In genomic region chr9:69456406-69457075, GRCm38 (mm10) we compare ENCODE assay signal across 14 mouse cellular contexts. TPM values are rescaled to one million over a fixed set of nuclear protein-coding genes. Genes with fewer than 3 reads are reported as not detected.
DNase-seq lines count a peak whose midpoint lies in the region; ATAC-seq lines count a peak whose summit lies in the region.
"Had no signal": no experiment of that assay in that cellular context is flagged by ENCODE, and none has a peak within 500 bp of the region (broad histone marks: within the 10 kb centered on the region; RNA-seq: fewer than 3 reads in every experiment).

No protein-coding gene starts in this region.

- no peaks in the 10 kb centered on the region for H3K9me3 ChIP-seq in lung, embryonic 15.5 days
- no peaks in the 10 kb centered on the region for H3K9me3 ChIP-seq in stomach, embryonic 15.5 days
- H3K9me3 ChIP-seq: liver, embryonic 12.5 days had no signal

- peak overlapping the region; percentile 62 for H3K4me2 ChIP-seq in lung, embryonic 15.5 days
- H3K4me2 ChIP-seq in stomach, embryonic 15.5 days, result peak overlapping the region; percentile 62
- H3K4me2 ChIP-seq: liver, embryonic 12.5 days had no signal

- no peaks in the 10 kb centered on the region for H3K27me3 ChIP-seq in lung, embryonic 15.5 days
- no peaks in the 10 kb centered on the region for H3K27me3 ChIP-seq in stomach, embryonic 15.5 days (replicated peaks)
- H3K27me3 ChIP-seq: Patski had no signal

- no peak overlapping the region for H3K4me3 ChIP-seq in lung, embryonic 15.5 days
- peak overlapping the region; percentile 5; the same call in 1 of the 2 replicates for H3K4me3 ChIP-seq in stomach, embryonic 15.5 days (replicated peaks)
- H3K4me3 ChIP-seq: liver, embryonic 12.5 days had no signal

- peak; percentile 9 for DNase-seq in adrenal gland, postnatal 10 days
- DNase-seq in adrenal gland, adult 2 months, result no peak
- no peak for DNase-seq in lung, postnatal 4 days
- DNase-seq in induced T-regulatory cell, adult 2 months (ENCODE audit: low read depth), result peak; percentile 49
- DNase-seq in ovary, postnatal 36 days (ENCODE audit: low spot score), result no peak
- DNase-seq: layer of hippocampus, adult 9-11 months; right cerebral cortex, postnatal 25 days; thymus, postnatal 36 days had no signal

- H3K4me1 ChIP-seq in lung, embryonic 15.5 days, result peaks cover 70% of the 10 kb centered on the region
- H3K4me1 ChIP-seq in stomach, embryonic 15.5 days, result peaks cover 63% of the 10 kb centered on the region

- H3K36me3 ChIP-seq in lung, embryonic 15.5 days, result peaks cover 5% of the 10 kb centered on the region; the same call in 1 of the 2 replicates
- 0 out of 2 replicates have a peak, but pooled peaks cover 3% of the 10 kb centered on the region for H3K36me3 ChIP-seq in stomach, embryonic 15.5 days
- H3K36me3 ChIP-seq: liver, embryonic 12.5 days had no signal

- peak overlapping the region; percentile 98 for H3K27ac ChIP-seq in lung, embryonic 15.5 days
- H3K27ac ChIP-seq in stomach, embryonic 15.5 days, result peak overlapping the region; percentile 96
- H3K27ac ChIP-seq: hindbrain, embryonic 14.5 days; liver, embryonic 12.5 days had no signal

- no peak overlapping the region for H3K9ac ChIP-seq in lung, embryonic 15.5 days
- H3K9ac ChIP-seq in stomach, embryonic 15.5 days, result no peak overlapping the region
- H3K9ac ChIP-seq: hindbrain, embryonic 14.5 days; liver, embryonic 12.5 days had no signal

- no peak for ATAC-seq in lung, embryonic 15.5 days (ENCODE audit: borderline replicate concordance, extremely low read depth, low FRiP score, low TSS enrichment)
- no peak for ATAC-seq in stomach, embryonic 15.5 days (ENCODE audit: insufficient read depth, low FRiP score, low read depth)
- ATAC-seq in cerebellum, adult (ENCODE audit: insufficient number of reproducible peaks, low FRiP score, low TSS enrichment), result no peak
- ATAC-seq: liver, embryonic 12.5 days; Patski had no signal

- 67% methylated on average over 15 of the region's 15 CpGs for WGBS in lung, embryonic 15.5 days
- WGBS in stomach, embryonic 15.5 days, result 65% methylated on average over 15 of the region's 15 CpGs

RNA-seq across cellular contexts. Expression of gene Anxa2, which starts 3.1 kb away (rescaled TPM):
- total RNA-seq in adrenal gland, postnatal 10 days (2021), result 100 to 1,000 TPM; 333 to 340 TPM
- total RNA-seq in adrenal gland, adult 2 months (2021), result 100 to 1,000 TPM; 349 to 528 TPM
- 194 and 230 TPM in 2 replicates for polyA plus RNA-seq in adrenal gland, adult 2 months (2012; rRNA removed)
- polyA plus RNA-seq in lung, embryonic 15.5 days (2015; fragmentation: Nextera tagmentation; extraction: Ambion mirVana), result 776 and 858 TPM in 2 replicates
- polyA plus RNA-seq in stomach, embryonic 15.5 days (2015; fragmentation: Nextera tagmentation; extraction: Ambion mirVana), result 866 and 946 TPM in 2 replicates

RNA-seq across cellular contexts. Expression of gene Ice2, which starts 58.8 kb away (rescaled TPM):
- 10 to 100 TPM; 13.2 to 18.0 TPM for total RNA-seq in adrenal gland, postnatal 10 days (2021)
- 10 to 100 TPM; 13.1 to 13.7 TPM for total RNA-seq in adrenal gland, adult 2 months (2021)
- 1.5 and 1.7 TPM in 2 replicates for polyA plus RNA-seq in adrenal gland, adult 2 months (2012; rRNA removed)
- polyA plus RNA-seq in lung, embryonic 15.5 days (2015; fragmentation: Nextera tagmentation; extraction: Ambion mirVana), result 20.4 and 20.6 TPM in 2 replicates
- polyA plus RNA-seq in stomach, embryonic 15.5 days (2015; fragmentation: Nextera tagmentation; extraction: Ambion mirVana), result 14.0 and 17.2 TPM in 2 replicates

Comparison
In these comparisons a context has a peak if more than half of its experiments do, and no peak if none do; other contexts are left out.
1. DNase-seq: peak in adrenal gland, postnatal 10 days (single experiment) and induced T-regulatory cell, adult 2 months (single experiment); none in adrenal gland, adult 2 months (single experiment), lung, postnatal 4 days (0 of 2) and ovary, postnatal 36 days (single experiment).